Mouse (Mus musculus) thymus, adult 2 months (tissue): ENCODE data around the gene Tnnc1. TPM values are rescaled to one million over a fixed set of nuclear protein-coding genes. Genes with fewer than 3 reads are reported as not detected.

Experiments used
- DNase-seq: peaks from one replicate; pipeline ENCODE4 v3.0.0; 2021
- H3K27ac ChIP-seq: fragments of 200-500 bp; 2 replicates; pipeline ENCODE4 v1.5.1; 2012; ENCODE audit warnings: low read length, control low read depth; ENCODE audit not compliant: control insufficient read depth, insufficient read depth
- H3K27me3 ChIP-seq: fragments of 200-500 bp; 2 replicates; pipeline ENCODE4 v1.6.1; 2012; ENCODE audit warnings: mild to moderate bottlenecking, low read length, moderate library complexity, mixed read lengths; ENCODE audit not compliant: control insufficient read depth, insufficient read depth
- H3K36me3 ChIP-seq: fragments of 200-500 bp; 2 replicates; pipeline ENCODE4 v1.6.1; 2012; ENCODE audit warnings: mild to moderate bottlenecking, low read length, moderate library complexity; ENCODE audit not compliant: control insufficient read depth, insufficient read depth
- H3K4me1 ChIP-seq: fragments of 200-500 bp; replicated peaks from 2 replicates; pipeline ENCODE4 v1.6.1; 2012; ENCODE audit warnings: low read length; ENCODE audit not compliant: control insufficient read depth, insufficient read depth
- H3K4me3 ChIP-seq: fragments of 200-500 bp; 2 replicates; pipeline ENCODE4 v1.5.1; 2012; ENCODE audit warnings: mild to moderate bottlenecking, low read length, control low read depth, moderate library complexity; ENCODE audit not compliant: control insufficient read depth, insufficient read depth
- CTCF ChIP-seq: fragments of 200-500 bp; IDR thresholded peaks from 2 replicates; pipeline ENCODE4 v1.5.1; 2012; ENCODE audit warnings: mild to moderate bottlenecking, control low read depth, low read length, moderate library complexity, borderline replicate concordance; ENCODE audit not compliant: control insufficient read depth, poor library complexity, insufficient read depth; ENCODE audit errors: extremely low read depth
- POLR2A ChIP-seq: fragments of 200-500 bp; IDR thresholded peaks from 2 replicates; pipeline ENCODE4 v1.6.1; 2012; ENCODE audit warnings: mild to moderate bottlenecking, low read length, control low read depth, moderate library complexity; ENCODE audit not compliant: control insufficient read depth, poor library complexity, insufficient read depth; ENCODE audit errors: extremely low read depth
- WGBS: fragments of 180-500 bp; shearing (Covaris S2); methylation state at CpG from one replicate; pipeline ENCODE4 v1.1.7; 2018; 5-methylcytosine and 5-hydroxymethylcytosine counted together
- polyA plus RNA-seq: library from polyadenylated mRNA; depleted of rRNA; stranded (reverse); fragments of >200 nt; gene quantifications from 2 replicates; pipeline ENCODE4 v1.2.3, GENCODE M21; 2012

The Tnnc1 gene
- polyA plus RNA-seq, 1 experiment = 103 TPM

DNA sequence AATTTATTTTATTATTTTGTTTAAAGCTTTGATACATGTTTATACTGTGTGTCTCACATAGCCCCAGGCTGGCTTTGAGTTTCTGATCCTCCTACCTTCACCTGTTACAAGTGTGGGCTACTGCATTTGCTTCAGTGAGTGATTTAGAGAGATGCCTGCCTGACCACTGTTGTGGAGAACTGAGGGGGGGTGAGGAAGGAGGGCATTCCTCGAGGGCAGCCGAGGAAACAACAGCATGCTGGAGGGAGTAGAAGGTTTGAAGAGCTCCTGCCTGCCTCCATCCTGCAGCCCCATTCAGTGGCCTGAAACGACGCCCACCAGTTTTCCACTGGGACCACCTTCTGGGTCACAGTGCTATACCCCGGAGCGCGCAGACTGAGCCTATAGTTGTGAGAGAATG lies 42.7 kb upstream of the Tnnc1 start:
- H3K27me3 ChIP-seq = no peaks in the 10 kb centered on the region
- no peak overlapping the region for H3K27ac ChIP-seq
- H3K4me1 ChIP-seq = no peaks in the 10 kb centered on the region
- H3K36me3 ChIP-seq = no peaks in the 10 kb centered on the region
- WGBS = 41% methylated on average over 7 of the region's 7 CpGs
- DNase-seq = no peak
- H3K4me3 ChIP-seq = no peak overlapping the region
- TF ChIP-seq CTCF = no peak
- no peak for TF ChIP-seq POLR2A

DNA sequence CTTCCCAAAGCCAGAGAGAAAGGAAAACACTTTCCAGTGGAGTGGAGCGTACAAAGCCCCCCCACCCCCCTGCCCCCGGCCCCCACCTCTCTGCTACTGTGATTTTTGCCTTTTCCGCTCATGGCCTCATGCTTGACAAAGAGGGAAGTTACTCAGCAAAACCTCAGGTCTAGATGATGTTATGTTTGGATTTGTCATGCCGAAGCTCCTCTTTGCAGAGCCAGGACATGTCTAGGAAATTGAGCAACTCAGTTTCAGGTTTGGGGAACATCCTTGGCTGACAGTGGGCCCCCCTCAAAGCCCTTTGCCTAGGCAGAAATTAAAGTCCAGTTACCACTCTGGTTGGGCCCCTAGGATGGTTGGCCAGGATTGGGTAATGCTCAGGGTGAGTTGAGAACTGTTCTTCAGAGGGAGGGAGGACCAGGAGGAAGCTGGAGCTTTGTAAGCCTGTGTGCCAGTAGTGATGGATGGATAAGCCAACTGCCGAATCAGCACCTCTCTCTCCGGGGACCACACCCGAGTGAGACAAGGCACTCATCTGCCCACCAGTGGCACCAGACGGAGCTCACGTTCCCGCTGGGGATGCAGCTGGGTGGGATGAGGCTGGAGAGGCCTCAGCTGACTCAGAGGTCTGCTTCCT lies 42.0 kb upstream of the Tnnc1 start:
- Histone ChIP-seq H3K4me1 (no peaks in the 10 kb centered on the region), H3K27me3 (no peaks in the 10 kb centered on the region), H3K27ac (no peak overlapping the region), H3K36me3 (peaks cover 4% of the 10 kb centered on the region; the same call in 1 of the 2 replicates), H3K4me3 (no peak overlapping the region)
- no peak for DNase-seq
- TF ChIP-seq CTCF = no peak
- WGBS = 11% methylated on average over 10 of the region's 10 CpGs

DNA sequence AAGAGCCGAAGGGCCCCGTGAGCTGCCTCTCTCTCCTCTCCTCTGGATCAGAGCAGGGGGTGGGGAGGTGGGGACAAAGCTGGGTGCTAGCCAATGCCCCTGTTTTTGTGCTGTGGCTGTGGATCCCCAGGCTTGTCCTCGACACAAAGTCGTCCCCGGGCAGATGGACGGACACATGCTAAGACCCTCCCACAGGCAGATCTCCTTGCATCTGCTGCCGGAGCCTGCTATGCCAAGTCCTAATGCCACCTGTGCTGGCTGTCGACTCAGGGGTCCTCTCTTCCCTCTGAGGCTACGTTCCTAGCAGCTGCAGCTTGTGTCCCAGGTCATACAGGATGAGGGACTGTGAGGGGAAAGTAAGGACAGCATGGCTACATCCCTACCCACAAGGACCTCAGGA lies 41.3 kb upstream of the Tnnc1 start:
- TF ChIP-seq POLR2A (no peak), CTCF (no peak)
- H3K4me3 ChIP-seq = no peak overlapping the region
- peaks cover 11% of the 10 kb centered on the region for H3K36me3 ChIP-seq
- H3K27ac ChIP-seq = no peak overlapping the region
- no peaks in the 10 kb centered on the region for H3K4me1 ChIP-seq
- DNase-seq = no peak
- no peaks in the 10 kb centered on the region for H3K27me3 ChIP-seq
- WGBS = 59% methylated on average over 9 of the region's 9 CpGs

DNA sequence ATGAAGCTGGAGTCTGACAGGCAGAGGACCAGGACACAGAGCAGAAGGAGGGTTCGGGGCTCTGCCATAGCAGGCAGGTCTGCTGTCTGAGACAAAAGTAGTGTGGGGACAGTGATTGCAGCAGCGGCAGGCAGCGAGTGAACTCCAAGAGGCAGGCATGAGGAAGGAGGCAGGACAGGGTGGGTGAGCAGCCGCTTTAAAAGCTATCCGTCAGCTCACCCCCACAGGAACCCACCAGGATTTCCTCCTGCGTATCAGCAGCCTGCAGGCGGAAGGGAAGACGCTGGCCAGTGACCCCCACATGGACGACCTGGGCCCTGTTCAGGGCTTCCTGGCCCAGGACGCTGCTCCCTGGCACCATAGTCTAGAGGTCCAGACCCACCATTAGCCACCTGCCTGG lies 39.7 kb upstream of the Tnnc1 start, which contains the start of gene Stab1:
Gene Stab1, minus strand, starts transcription at position 217 of the 400 bp plus-strand sequence.
- peaks cover 27% of the 10 kb centered on the region for H3K36me3 ChIP-seq
- no peak within 1 kb of the TSS for H3K27ac ChIP-seq
- 12% methylated on average over 10 of the region's 10 CpGs for WGBS
- no peak within 1 kb of the TSS for H3K4me3 ChIP-seq
- no peaks in the 10 kb centered on the region for H3K4me1 ChIP-seq
- no peak for DNase-seq
- TF ChIP-seq CTCF (no peak), POLR2A (no peak)
- no peaks in the 10 kb centered on the region for H3K27me3 ChIP-seq

DNA sequence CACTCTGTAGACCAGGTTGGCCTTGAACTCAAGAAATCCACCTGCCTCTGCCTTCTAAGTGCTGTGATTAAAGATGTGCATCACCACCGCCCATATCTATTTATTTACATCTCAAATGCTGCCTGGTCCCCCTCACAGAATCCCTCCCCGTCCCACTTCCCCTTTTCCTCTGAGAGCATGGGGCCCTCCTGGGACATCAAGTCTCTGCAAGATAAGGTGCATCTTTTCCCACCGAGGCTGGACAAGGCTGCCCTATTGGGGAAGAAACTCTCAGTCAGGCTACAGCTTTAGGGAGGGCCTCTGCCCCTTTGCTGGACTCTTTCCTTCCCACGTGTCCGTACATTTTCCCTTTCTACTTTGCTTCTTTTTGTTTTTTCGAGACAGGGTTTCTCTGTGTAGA lies 38.6 kb upstream of the Tnnc1 start:
- WGBS = 55% methylated on average over 6 of the region's 6 CpGs

DNA sequence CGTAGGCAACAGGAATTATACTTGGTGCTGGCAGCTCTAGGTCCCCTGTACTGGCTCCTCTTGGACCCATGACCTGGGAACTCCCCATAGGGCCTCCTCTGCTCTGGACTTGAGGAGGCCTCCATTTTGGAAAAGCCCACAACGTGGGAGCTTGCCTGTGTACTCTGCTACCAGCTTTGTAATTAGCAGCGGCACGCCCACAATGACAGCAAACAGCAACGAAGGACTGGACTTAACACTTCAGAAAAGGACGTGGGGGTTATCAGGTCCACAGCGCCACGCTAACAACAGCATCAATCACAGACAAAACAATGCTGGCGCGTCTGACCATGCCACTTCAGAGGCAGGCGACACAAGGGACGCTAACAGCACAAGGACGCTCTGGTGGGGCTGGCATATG lies 37.1 kb upstream of the Tnnc1 start:
- Histone ChIP-seq H3K27ac (no peak overlapping the region), H3K4me1 (no peaks in the 10 kb centered on the region), H3K4me3 (no peak overlapping the region), H3K27me3 (no peaks in the 10 kb centered on the region), H3K36me3 (peaks cover 44% of the 10 kb centered on the region)
- TF ChIP-seq POLR2A = no peak
- no peak for TF ChIP-seq CTCF
- no peak for DNase-seq
- 97% methylated on average over 13 of the region's 13 CpGs for WGBS

More for the DNA sequence above, 38.6 kb upstream of the Tnnc1 start:
- Histone ChIP-seq H3K36me3 (peaks cover 38% of the 10 kb centered on the region), H3K4me1 (no peaks in the 10 kb centered on the region), H3K27me3 (no peaks in the 10 kb centered on the region), H3K27ac (no peak overlapping the region), H3K4me3 (no peak overlapping the region)
- no peak for DNase-seq
- TF ChIP-seq CTCF = no peak
- TF ChIP-seq POLR2A = no peak

DNA sequence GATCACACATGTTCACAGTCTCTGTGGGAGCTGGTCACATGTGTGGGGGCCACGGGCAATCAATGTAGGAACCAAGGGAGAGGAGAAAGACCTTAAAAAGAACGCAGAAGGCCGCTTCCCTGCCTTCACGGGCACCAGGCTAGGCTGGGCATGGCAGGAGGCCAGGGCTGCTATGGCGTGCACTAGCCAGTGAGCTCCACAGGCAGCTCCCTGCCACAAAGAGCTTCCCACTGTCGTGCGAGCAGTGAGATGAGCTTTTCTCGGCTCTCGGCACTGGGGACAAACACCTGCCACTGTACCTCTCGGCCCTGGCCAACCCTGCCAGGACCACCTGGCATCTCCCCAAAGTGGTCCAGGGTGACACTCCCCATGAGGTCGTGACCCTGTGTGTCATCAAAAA lies 36.7 kb upstream of the Tnnc1 start:
- no peak overlapping the region for H3K4me3 ChIP-seq
- H3K4me1 ChIP-seq = no peaks in the 10 kb centered on the region
- no peaks in the 10 kb centered on the region for H3K27me3 ChIP-seq
- no peak overlapping the region for H3K27ac ChIP-seq
- DNase-seq = no peak
- 95% methylated on average over 11 of the region's 11 CpGs for WGBS
- TF ChIP-seq POLR2A = no peak
- TF ChIP-seq CTCF = no peak
- peaks cover 48% of the 10 kb centered on the region for H3K36me3 ChIP-seq
